Mouse (Mus musculus) heart, embryonic 10.5 days (tissue): ENCODE data around the gene Zscan26. TPM values are rescaled to one million over a fixed set of nuclear protein-coding genes. Genes with fewer than 3 reads are reported as not detected.
"Not testable (repeated sequence)": the region's sequence is repeated elsewhere in the genome, so short reads cannot be mapped to it uniquely, and the experiment has no call there.

Experiments used
- DNase-seq: peaks from one replicate; pipeline ENCODE4 v3.0.0-alpha.2; 2017; ENCODE audit warnings: low spot score
- H3K27ac ChIP-seq: fragments of 300-500 bp; sonication (generic); 2 replicates; pipeline ENCODE4 v1.5.1; 2016; ENCODE audit warnings: mild to moderate bottlenecking
- H3K27me3 ChIP-seq: fragments of 300-500 bp; sonication (generic); 2 replicates; pipeline ENCODE4 v1.6.1; 2016; ENCODE audit warnings: mild to moderate bottlenecking; ENCODE audit not compliant: poor library complexity, insufficient read depth, severe bottlenecking
- H3K36me3 ChIP-seq: fragments of 300-500 bp; sonication (generic); 2 replicates; pipeline ENCODE4 v1.6.1; 2016; ENCODE audit warnings: mild to moderate bottlenecking, moderate library complexity
- H3K4me1 ChIP-seq: fragments of 300-500 bp; sonication (generic); 2 replicates; pipeline ENCODE4 v1.6.1; 2016; ENCODE audit warnings: mild to moderate bottlenecking
- H3K4me3 ChIP-seq: fragments of 300-500 bp; sonication (generic); 2 replicates; pipeline ENCODE4 v1.5.1; 2016; ENCODE audit warnings: mild to moderate bottlenecking, moderate library complexity
- H3K9me3 ChIP-seq: fragments of 300-500 bp; sonication (generic); 2 replicates; pipeline ENCODE4 v1.6.1; 2016; ENCODE audit warnings: mild to moderate bottlenecking, moderate library complexity
- WGBS: fragments of 180-500 bp; shearing (Covaris S2); methylation state at CpG from one replicate; pipeline ENCODE4 v1.1.7; 2016; 5-methylcytosine and 5-hydroxymethylcytosine counted together
- microRNA counts: library from miRNA; unstranded; fragments of <30 nt; microRNA quantifications from one replicate; lab custom pipeline; 2017
- microRNA-seq: library from miRNA; unstranded; fragments of <30 nt; microRNA quantifications from one replicate; pipeline ENCODE4, GENCODE M21; 2017
- polyA plus RNA-seq: library from polyadenylated mRNA; unstranded; fragments of >200 nt; fragmentation: Nextera tagmentation; extraction: Ambion mirVana; gene quantifications from 2 replicates; pipeline ENCODE4 v1.2.1, GENCODE M21; 2016

Zscan26 gene
- polyA plus RNA-seq, 1 experiment from 2014 or later: 22.7 TPM

GRCm38 (mm10) chr13:21396048-21396447 is 57.5 kb downstream of the Zscan26 start:
- not testable (repeated sequence) for DNase-seq, H3K27me3 ChIP-seq, H3K4me3 ChIP-seq, H3K27ac ChIP-seq, H3K9me3 ChIP-seq, H3K4me1 ChIP-seq
- WGBS: 86% methylated on average over 18 of the region's 18 CpGs
- H3K36me3 ChIP-seq: peaks cover 82% of the 10 kb centered on the region

- DNase-seq: no peak
- no peaks in the 10 kb centered on the region for H3K27me3 ChIP-seq
- no peaks in the 10 kb centered on the region for H3K9me3 ChIP-seq
- H3K4me1 ChIP-seq: no peaks in the 10 kb centered on the region
- H3K36me3 ChIP-seq: peaks cover 86% of the 10 kb centered on the region
- H3K4me3 ChIP-seq: no peak overlapping the region
- H3K27ac ChIP-seq: no peak overlapping the region
- 95% methylated on average over 6 of the region's 6 CpGs for WGBS
These were observed 57.9 kb downstream of the Zscan26 start for GRCm38 (mm10) chr13:21395623-21396022.

GRCm38 (mm10) chr13:21395211-21395610 is 58.3 kb downstream of the Zscan26 start:
- Histone ChIP-seq H3K4me3 (no peak overlapping the region), H3K27me3 (no peaks in the 10 kb centered on the region), H3K36me3 (peaks cover 88% of the 10 kb centered on the region), H3K4me1 (no peaks in the 10 kb centered on the region), H3K9me3 (no peaks in the 10 kb centered on the region), H3K27ac (no peak overlapping the region)
- no peak for DNase-seq
- 91% methylated on average over 1 of the region's 1 CpGs for WGBS

MicroRNAs within 50 kb of the gene (microRNA counts, 519-probe panel; counts per million panel counts)
- 4,001 counts per million, percentile 21 among the panel's probes with 10 or more counts for microRNA mmu-miR-1896 (lab: Ali Mortazavi, UCI)

Small RNA genes within 50 kb of the gene (microRNA-seq; reads per million reads assigned to microRNA genes)
- gene Mir1896 (not detected), gene Mir6942 (not detected)

Other genes with a start within 250 kb of the Zscan26 start
- not detected in 2 replicates for gene Gpx5, start 161.0 kb downstream of the Zscan26 start, polyA plus RNA-seq
- not detected in 2 replicates for gene Gpx6, start 141.6 kb downstream of the Zscan26 start, polyA plus RNA-seq
- not detected in 2 replicates for gene Olfr1367, start 106.8 kb downstream of the Zscan26 start, polyA plus RNA-seq
- 8.9 and 12.5 TPM in 2 replicates for gene Zscan12, start 90.9 kb downstream of the Zscan26 start, polyA plus RNA-seq
- 69.4 and 78.6 TPM in 2 replicates for gene Zkscan3, start 51.0 kb downstream of the Zscan26 start, polyA plus RNA-seq
- 2.5 and 2.9 TPM in 2 replicates for gene Pgbd1, start 12.7 kb downstream of the Zscan26 start, polyA plus RNA-seq
- 2.0 and 2.4 TPM in 2 replicates for gene Nkapl, start 14.8 kb upstream of the Zscan26 start, polyA plus RNA-seq
- gene Zkscan4, start 25.2 kb upstream of the Zscan26 start, polyA plus RNA-seq: 2.0 and 2.1 TPM in 2 replicates
- not detected in 2 replicates for gene Gm10065, start 25.7 kb upstream of the Zscan26 start, polyA plus RNA-seq
- 0.21 and 0.53 TPM in 2 replicates for gene AK157302, start 41.5 kb upstream of the Zscan26 start, polyA plus RNA-seq
- gene Gm11273, start 47.7 kb upstream of the Zscan26 start, polyA plus RNA-seq: 9.0 and 11.6 TPM in 2 replicates
- gene Zkscan8, start 77.4 kb upstream of the Zscan26 start, polyA plus RNA-seq: 5.3 and 7.3 TPM in 2 replicates
- 0.05 and 0.07 TPM in 2 replicates for gene Olfr1366, start 89.1 kb upstream of the Zscan26 start, polyA plus RNA-seq
- 0.04 TPM in 1 of 2 replicates, not detected in the other for gene Olfr1535, start 106.2 kb upstream of the Zscan26 start, polyA plus RNA-seq
- gene Olfr1364, start 128.0 kb upstream of the Zscan26 start, polyA plus RNA-seq: not detected in 2 replicates
- gene Olfr1362, start 160.3 kb upstream of the Zscan26 start, polyA plus RNA-seq: not detected in 2 replicates
- not detected in 2 replicates for gene Olfr11, start 188.8 kb upstream of the Zscan26 start, polyA plus RNA-seq
- not detected in 2 replicates for gene Olfr1361, start 209.7 kb upstream of the Zscan26 start, polyA plus RNA-seq
- not detected in 2 replicates for gene Olfr1360, start 223.7 kb upstream of the Zscan26 start, polyA plus RNA-seq
- gene Olfr1359, start 244.4 kb upstream of the Zscan26 start, polyA plus RNA-seq: not detected in 2 replicates